Mouse (Mus musculus) embryonic fibroblast, embryonic 13.5 days (primary cell): ENCODE data around the gene E130309D02Rik.

Source experiments
- CTCF ChIP-seq: IDR thresholded peaks from 2 replicates; pipeline ENCODE4 v1.5.1; 2011; ENCODE audit warnings: mild to moderate bottlenecking, control low read depth, low read length, moderate library complexity, borderline replicate concordance; ENCODE audit not compliant: insufficient read depth
- POLR2A ChIP-seq: IDR thresholded peaks from 2 replicates; pipeline ENCODE4 v1.6.1; 2011; ENCODE audit warnings: low read depth, mild to moderate bottlenecking, control low read depth, low read length, moderate library complexity

DNA sequence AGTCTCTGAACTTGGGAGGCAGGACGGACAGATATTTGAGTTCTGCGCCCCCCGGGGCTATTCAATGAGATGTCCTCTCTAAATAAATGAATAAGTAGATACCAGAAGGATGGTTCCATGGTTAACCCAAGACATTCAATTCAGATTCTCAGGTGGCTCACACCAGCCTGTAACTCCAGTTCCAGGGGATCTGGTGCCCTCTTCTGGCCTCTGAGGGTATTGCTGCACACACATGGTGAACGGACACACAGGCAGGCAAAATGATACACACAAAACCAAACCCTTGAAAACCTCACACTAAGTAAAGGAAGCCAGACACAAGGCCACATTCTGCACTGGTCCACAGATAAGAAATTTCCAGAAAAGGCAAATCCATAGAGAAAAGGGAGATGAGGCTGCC, 15.5 kb downstream of the E130309D02Rik start:
- no peak for TF ChIP-seq POLR2A
- peak; percentile 64; the same call in 1 of the 2 replicates for TF ChIP-seq CTCF
